Mouse (Mus musculus): Measurements from ENCODE around the gene Card6. TPM values are rescaled to one million over a fixed set of nuclear protein-coding genes. Genes with fewer than 3 reads are reported as not detected.

Card6 gene
- polyA plus RNA-seq, 1 experiment from 2014 or later = 1.9 TPM

DNA sequence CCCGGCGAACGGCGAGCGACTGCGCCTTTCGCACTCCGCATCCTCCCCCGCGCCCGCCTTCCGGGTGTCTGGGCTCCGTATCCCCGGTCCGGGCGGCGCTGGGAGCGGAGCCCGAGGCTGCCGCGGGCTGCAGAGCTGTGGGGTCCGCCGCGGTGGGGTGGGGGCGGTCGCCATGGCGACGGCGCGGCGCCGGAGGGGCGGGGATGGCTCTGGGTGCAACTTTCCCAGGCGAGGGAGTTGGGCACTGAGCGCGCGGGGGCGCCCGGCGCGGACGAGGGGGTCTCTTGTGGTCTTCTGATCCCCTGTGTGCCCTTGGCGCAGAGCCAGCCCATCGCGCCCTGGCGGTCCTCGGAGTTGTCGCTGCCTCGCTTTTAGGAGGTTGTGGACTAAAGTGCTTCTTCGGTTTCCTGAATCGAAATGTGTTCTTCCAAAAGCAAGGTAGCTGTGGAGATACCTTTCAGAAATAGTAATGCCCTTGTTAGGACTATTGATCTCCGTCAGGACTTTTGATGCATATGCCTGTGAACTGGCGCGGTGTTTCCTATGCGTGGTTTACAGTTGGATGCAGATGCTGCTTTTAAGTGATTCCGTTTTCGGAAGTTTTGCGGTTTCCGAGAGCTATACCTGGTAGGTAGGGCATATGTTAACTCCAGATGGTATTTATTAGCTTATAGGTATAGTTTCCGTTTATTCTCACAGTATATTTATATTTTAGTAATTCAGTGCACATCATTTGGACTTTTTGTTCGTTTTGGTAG is 35.9 kb upstream of the Card6 start:
- H3K9ac ChIP-seq (replicated peaks; ENCODE audit: low read depth, low read length) = peak overlapping the region; percentile 81
- H3K9me3 ChIP-seq (ENCODE audit: control insufficient read depth, low read depth, low read length) = no peaks in the 10 kb centered on the region
- peak overlapping the region; percentile 88 for H3K4me3 ChIP-seq (ENCODE audit: low read depth, low read length)
- peak; percentile 85 for ATAC-seq (ENCODE audit: insufficient number of reproducible peaks, insufficient read depth, low FRiP score, low read depth)
- peak overlapping the region; percentile 76 for H3K4me2 ChIP-seq (replicated peaks; ENCODE audit: low read depth, low read length)
- peak overlapping the region; percentile 86 for H3K27ac ChIP-seq (ENCODE audit: low read length)
- WGBS = 2% methylated on average over 55 of the region's 61 CpGs
- no peaks in the 10 kb centered on the region for H3K27me3 ChIP-seq (ENCODE audit: control insufficient read depth, insufficient read depth, low read length)
- H3K36me3 ChIP-seq (ENCODE audit: control insufficient read depth, insufficient read depth, low read length) = no peaks in the 10 kb centered on the region
- peaks cover 16% of the 10 kb centered on the region for H3K4me1 ChIP-seq (ENCODE audit: control insufficient read depth, insufficient read depth, low read length)

- Histone ChIP-seq H3K27me3 (ENCODE audit: control insufficient read depth, insufficient read depth, low read length) (no peaks in the 10 kb centered on the region), H3K27ac (ENCODE audit: low read length) (peak within 1 kb of the TSS; percentile 86), H3K36me3 (ENCODE audit: control insufficient read depth, insufficient read depth, low read length) (no peaks in the 10 kb centered on the region), H3K4me1 (ENCODE audit: control insufficient read depth, insufficient read depth, low read length) (peaks cover 13% of the 10 kb centered on the region), H3K9ac (replicated peaks; ENCODE audit: low read depth, low read length) (peak within 1 kb of the TSS; percentile 81), H3K4me3 (ENCODE audit: low read depth, low read length) (peak within 1 kb of the TSS; percentile 88), H3K9me3 (ENCODE audit: control insufficient read depth, low read depth, low read length) (no peaks in the 10 kb centered on the region), H3K4me2 (replicated peaks; ENCODE audit: low read depth, low read length) (peak within 1 kb of the TSS; percentile 76)
- peak; percentile 90 for ATAC-seq (ENCODE audit: insufficient number of reproducible peaks, insufficient read depth, low FRiP score, low read depth)
- WGBS = under 1% methylated on average over 36 of the region's 80 CpGs
Measured at GRCm38 (mm10) chr15:5143361-5144020, 35.2 kb upstream of the Card6 start, which contains the start of gene Prkaa1. Prkaa1 (plus strand) TSS chr15:5143861.

- no peaks in the 10 kb centered on the region for H3K27me3 ChIP-seq (ENCODE audit: control insufficient read depth, insufficient read depth, low read length)
- H3K36me3 ChIP-seq (ENCODE audit: control insufficient read depth, insufficient read depth, low read length) = no peaks in the 10 kb centered on the region
- H3K4me3 ChIP-seq (ENCODE audit: low read depth, low read length) = no peak overlapping the region
- peaks cover 11% of the 10 kb centered on the region for H3K4me1 ChIP-seq (ENCODE audit: control insufficient read depth, insufficient read depth, low read length)
- no peak overlapping the region for H3K27ac ChIP-seq (ENCODE audit: low read length)
- ATAC-seq (ENCODE audit: insufficient number of reproducible peaks, insufficient read depth, low FRiP score, low read depth) = no peak
- H3K4me2 ChIP-seq (replicated peaks; ENCODE audit: low read depth, low read length) = peak overlapping the region; percentile 55
- no peak overlapping the region; the same call in 1 of the 2 replicates for H3K9ac ChIP-seq (replicated peaks; ENCODE audit: low read depth, low read length)
- no peaks in the 10 kb centered on the region for H3K9me3 ChIP-seq (ENCODE audit: control insufficient read depth, low read depth, low read length)
- 64% methylated on average over 5 of the region's 5 CpGs for WGBS
Measured at GRCm38 (mm10) chr15:5142714-5143113, 34.4 kb upstream of the Card6 start.

- no peak overlapping the region for H3K27ac ChIP-seq (ENCODE audit: low read length)
- ATAC-seq (ENCODE audit: insufficient number of reproducible peaks, insufficient read depth, low FRiP score, low read depth) = no peak
- 55% methylated on average over 5 of the region's 5 CpGs for WGBS
Measured at GRCm38 (mm10) chr15:5142047-5142446, 33.7 kb upstream of the Card6 start.

DNA sequence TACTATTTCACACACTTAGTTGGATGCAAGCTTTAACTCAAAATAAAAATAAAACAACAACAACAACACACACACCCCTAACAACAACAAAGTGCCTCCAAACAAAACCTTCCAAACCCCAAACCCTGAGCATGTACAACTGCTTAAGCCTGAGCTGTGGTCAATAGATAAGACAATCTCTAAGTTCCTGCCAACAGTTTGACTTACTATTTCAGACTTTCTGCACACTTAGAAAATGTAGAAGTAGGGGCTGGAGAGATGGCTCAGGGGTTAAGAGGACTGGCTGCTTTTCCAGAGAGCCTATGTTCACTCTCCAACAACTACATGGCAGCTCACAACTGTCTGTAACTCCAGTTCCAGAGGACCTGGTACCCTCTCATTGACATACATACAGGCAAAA is 32.0 kb upstream of the Card6 start:
- Histone ChIP-seq H3K9ac (replicated peaks; ENCODE audit: low read depth, low read length) (no peak overlapping the region), H3K4me3 (ENCODE audit: low read depth, low read length) (no peak overlapping the region), H3K27me3 (ENCODE audit: control insufficient read depth, insufficient read depth, low read length) (no peaks in the 10 kb centered on the region), H3K9me3 (ENCODE audit: control insufficient read depth, low read depth, low read length) (no peaks in the 10 kb centered on the region), H3K4me2 (replicated peaks; ENCODE audit: low read depth, low read length) (no peak overlapping the region), H3K4me1 (ENCODE audit: control insufficient read depth, insufficient read depth, low read length) (peaks cover 9% of the 10 kb centered on the region), H3K36me3 (ENCODE audit: control insufficient read depth, insufficient read depth, low read length) (no peaks in the 10 kb centered on the region), H3K27ac (ENCODE audit: low read length) (no peak overlapping the region)
- ATAC-seq (ENCODE audit: insufficient number of reproducible peaks, insufficient read depth, low FRiP score, low read depth) = no peak

More at GRCm38 (mm10) chr15:5142047-5142446, 33.7 kb upstream of the Card6 start:
- Histone ChIP-seq H3K27me3 (ENCODE audit: control insufficient read depth, insufficient read depth, low read length) (no peaks in the 10 kb centered on the region), H3K9ac (replicated peaks; ENCODE audit: low read depth, low read length) (no peak overlapping the region), H3K4me1 (ENCODE audit: control insufficient read depth, insufficient read depth, low read length) (peaks cover 11% of the 10 kb centered on the region), H3K36me3 (ENCODE audit: control insufficient read depth, insufficient read depth, low read length) (no peaks in the 10 kb centered on the region), H3K4me2 (replicated peaks; ENCODE audit: low read depth, low read length) (no peak overlapping the region), H3K9me3 (ENCODE audit: control insufficient read depth, low read depth, low read length) (no peaks in the 10 kb centered on the region), H3K4me3 (ENCODE audit: low read depth, low read length) (no peak overlapping the region)

- H3K4me2 ChIP-seq (replicated peaks; ENCODE audit: low read depth, low read length) = no peak overlapping the region
- 85% methylated on average over 7 of the region's 7 CpGs for WGBS
- H3K9me3 ChIP-seq (ENCODE audit: control insufficient read depth, low read depth, low read length) = no peaks in the 10 kb centered on the region
- H3K27ac ChIP-seq (ENCODE audit: low read length) = no peak overlapping the region
- H3K4me3 ChIP-seq (ENCODE audit: low read depth, low read length) = no peak overlapping the region
- H3K27me3 ChIP-seq (ENCODE audit: control insufficient read depth, insufficient read depth, low read length) = no peaks in the 10 kb centered on the region
- peaks cover 4% of the 10 kb centered on the region for H3K4me1 ChIP-seq (ENCODE audit: control insufficient read depth, insufficient read depth, low read length)
- H3K36me3 ChIP-seq (ENCODE audit: control insufficient read depth, insufficient read depth, low read length) = no peaks in the 10 kb centered on the region
- H3K9ac ChIP-seq (replicated peaks; ENCODE audit: low read depth, low read length) = no peak overlapping the region
- ATAC-seq (ENCODE audit: insufficient number of reproducible peaks, insufficient read depth, low FRiP score, low read depth) = no peak
Measured at GRCm38 (mm10) chr15:5139863-5140262, 31.5 kb upstream of the Card6 start.

- no peak overlapping the region for H3K9ac ChIP-seq (replicated peaks; ENCODE audit: low read depth, low read length)
- no peaks in the 10 kb centered on the region for H3K4me1 ChIP-seq (ENCODE audit: control insufficient read depth, insufficient read depth, low read length)
- no peak overlapping the region for H3K4me3 ChIP-seq (ENCODE audit: low read depth, low read length)
- H3K4me2 ChIP-seq (replicated peaks; ENCODE audit: low read depth, low read length) = no peak overlapping the region
- no peaks in the 10 kb centered on the region for H3K27me3 ChIP-seq (ENCODE audit: control insufficient read depth, insufficient read depth, low read length)
- H3K9me3 ChIP-seq (ENCODE audit: control insufficient read depth, low read depth, low read length) = no peaks in the 10 kb centered on the region
- H3K36me3 ChIP-seq (ENCODE audit: control insufficient read depth, insufficient read depth, low read length) = no peaks in the 10 kb centered on the region
- WGBS = 90% methylated on average over 2 of the region's 2 CpGs
- no peak overlapping the region for H3K27ac ChIP-seq (ENCODE audit: low read length)
- no peak for ATAC-seq (ENCODE audit: insufficient number of reproducible peaks, insufficient read depth, low FRiP score, low read depth)
Measured at GRCm38 (mm10) chr15:5139366-5139765, 31.0 kb upstream of the Card6 start.

GRCm38 (mm10) chr15:5138021-5138856 is 29.9 kb upstream of the Card6 start:
- Histone ChIP-seq H3K27me3 (ENCODE audit: control insufficient read depth, insufficient read depth, low read length) (no peaks in the 10 kb centered on the region), H3K4me3 (ENCODE audit: low read depth, low read length) (no peak overlapping the region), H3K9ac (replicated peaks; ENCODE audit: low read depth, low read length) (no peak overlapping the region), H3K27ac (ENCODE audit: low read length) (no peak overlapping the region), H3K9me3 (ENCODE audit: control insufficient read depth, low read depth, low read length) (no peaks in the 10 kb centered on the region), H3K36me3 (ENCODE audit: control insufficient read depth, insufficient read depth, low read length) (no peaks in the 10 kb centered on the region), H3K4me1 (ENCODE audit: control insufficient read depth, insufficient read depth, low read length) (no peaks in the 10 kb centered on the region), H3K4me2 (replicated peaks; ENCODE audit: low read depth, low read length) (no peak overlapping the region)
- ATAC-seq (ENCODE audit: insufficient number of reproducible peaks, insufficient read depth, low FRiP score, low read depth) = no peak
- 62% methylated on average over 9 of the region's 9 CpGs for WGBS

Measured in stomach, embryonic 14.5 days (tissue).